Mouse (Mus musculus) thymus, adult 2 months (tissue): Measurements from ENCODE around the gene Dlgap1.

Experiments
- CTCF ChIP-seq: fragments of 200-500 bp; IDR thresholded peaks from 2 replicates; pipeline ENCODE4 v1.5.1; 2012; ENCODE audit warnings: mild to moderate bottlenecking, control low read depth, low read length, moderate library complexity, borderline replicate concordance; ENCODE audit not compliant: control insufficient read depth, poor library complexity, insufficient read depth; ENCODE audit errors: extremely low read depth
- POLR2A ChIP-seq: fragments of 200-500 bp; IDR thresholded peaks from 2 replicates; pipeline ENCODE4 v1.6.1; 2012; ENCODE audit warnings: mild to moderate bottlenecking, low read length, control low read depth, moderate library complexity; ENCODE audit not compliant: control insufficient read depth, poor library complexity, insufficient read depth; ENCODE audit errors: extremely low read depth

- no peak for TF ChIP-seq POLR2A
- no peak for TF ChIP-seq CTCF
These were observed 888.1 kb downstream of the Dlgap1 start for GRCm38 (mm10) chr17:70856871-70857415.
